Mouse (Mus musculus): ENCODE measurements at regions not wholly inside any gene's neighbourhood (a gene's known extent, or its start where the extent isn't known, plus 50 kb on each side); places are given as distances from the start of the nearest gene placed in this dataset.
A peak's percentile ranks its signal among the peaks of the same experiment; 100 is the strongest.

DNA sequence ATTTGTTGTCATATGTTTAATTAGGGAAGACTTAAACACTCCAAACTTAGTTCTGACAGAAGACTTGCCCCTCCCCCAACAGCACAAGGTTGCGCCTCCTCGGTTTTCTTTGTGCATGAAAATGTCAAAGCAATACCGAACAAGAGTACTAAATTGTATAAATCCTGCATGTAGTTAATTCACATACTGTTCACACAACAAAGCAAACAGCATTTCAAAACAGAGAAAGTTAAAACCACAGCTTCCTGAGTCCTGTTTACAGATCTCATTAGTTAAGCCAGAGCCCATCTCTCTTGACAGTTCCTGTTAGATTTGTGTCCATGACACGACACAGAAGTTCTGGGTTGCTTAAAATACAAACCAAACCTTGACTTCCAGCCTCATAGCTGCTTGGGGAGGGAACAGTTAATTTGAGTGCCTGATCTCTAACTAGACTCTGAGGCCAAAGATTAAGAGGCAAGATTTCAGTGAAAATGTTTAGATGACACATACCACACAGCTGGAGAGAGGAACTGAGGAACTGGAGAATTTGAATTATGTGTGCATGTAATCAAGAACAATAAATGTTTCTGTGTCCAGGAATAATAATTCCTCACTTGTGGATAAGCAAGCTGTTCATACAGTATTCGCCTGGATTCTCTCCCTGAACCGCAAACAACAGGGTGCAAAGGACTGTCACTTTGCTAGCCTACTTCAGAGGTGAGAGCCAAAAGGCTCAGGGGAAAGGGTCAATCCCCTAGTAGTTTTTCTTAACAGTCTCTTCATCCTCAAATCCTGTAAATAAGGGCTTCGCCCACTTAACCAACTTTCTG lies 113.3 kb upstream of the Tbl1xr1 start:
- no peak for DNase-seq (ENCODE audit: low spot score in 2 of 2)

DNA sequence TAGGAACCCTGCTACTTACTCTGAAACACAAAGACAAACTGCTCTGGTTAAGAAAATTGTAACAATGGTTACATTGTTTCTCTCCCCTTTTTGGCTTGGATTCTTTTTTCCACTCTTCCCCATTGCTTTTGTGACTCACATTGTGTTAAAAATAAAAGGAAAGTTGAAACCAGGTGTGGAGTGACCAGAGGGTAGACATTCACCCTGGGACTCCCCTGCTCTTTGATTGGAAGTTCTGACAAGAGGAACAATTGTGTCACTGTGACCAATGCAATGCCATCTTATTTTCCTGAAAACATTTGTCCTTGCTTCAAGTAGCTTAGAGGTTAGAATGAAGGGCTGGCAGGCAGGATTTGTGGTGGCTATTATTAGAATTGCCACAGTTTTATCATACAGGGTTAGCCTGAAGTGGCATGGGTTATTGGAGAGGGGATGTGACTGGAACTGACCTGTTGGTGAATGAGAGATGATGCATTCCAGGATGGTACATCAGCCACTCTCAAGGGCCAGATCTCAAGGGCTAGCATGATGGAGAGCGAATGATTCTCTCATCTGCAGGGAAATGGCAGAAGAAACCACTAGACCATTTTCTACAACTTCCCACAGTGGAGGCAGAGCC lies 112.6 kb upstream of the Tbl1xr1 start:
- DNase-seq (ENCODE audit: low spot score in 2 of 2): no peak

DNA sequence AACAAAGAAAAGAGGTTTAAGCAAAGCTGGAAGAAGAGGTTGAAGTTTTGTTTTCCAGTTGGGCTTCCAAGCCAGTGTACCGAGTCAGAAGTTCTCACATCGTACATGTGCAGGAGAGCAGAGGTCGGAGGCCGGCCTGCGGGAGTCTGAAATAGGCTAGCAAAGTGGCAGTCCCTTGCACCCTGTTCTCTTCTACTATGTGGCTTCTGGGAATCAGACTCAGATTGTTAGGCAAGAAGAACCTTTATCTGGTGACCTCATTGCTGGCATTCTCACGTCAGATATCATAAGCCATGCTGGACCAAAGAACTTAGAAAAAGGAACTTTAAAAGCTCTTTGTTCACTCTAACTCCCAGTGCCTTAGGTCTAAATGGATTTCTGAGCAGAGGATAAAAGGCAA lies 112.0 kb upstream of the Tbl1xr1 start:
- no peak for DNase-seq (ENCODE audit: low spot score in 2 of 2)

DNA sequence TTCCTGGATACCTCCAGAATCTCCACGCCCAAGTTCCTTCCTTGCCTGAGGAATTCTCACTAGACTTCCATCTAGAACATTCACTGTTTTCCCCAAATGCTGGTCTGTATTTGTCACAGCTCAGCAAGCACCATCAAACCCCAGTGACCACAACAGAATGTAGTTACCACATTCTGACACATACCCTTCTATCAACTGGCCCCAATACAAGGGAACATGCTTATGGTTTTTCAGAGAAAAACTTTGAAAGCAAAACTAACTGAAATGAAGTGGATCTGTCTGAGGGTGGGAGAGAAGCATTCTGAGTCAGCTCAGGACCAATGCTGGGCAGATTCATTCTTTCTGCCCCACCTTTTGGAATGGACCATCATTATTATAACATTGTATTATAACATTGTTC lies 110.9 kb upstream of the Tbl1xr1 start:
- DNase-seq (ENCODE audit: low spot score in 2 of 2): no peak

DNA sequence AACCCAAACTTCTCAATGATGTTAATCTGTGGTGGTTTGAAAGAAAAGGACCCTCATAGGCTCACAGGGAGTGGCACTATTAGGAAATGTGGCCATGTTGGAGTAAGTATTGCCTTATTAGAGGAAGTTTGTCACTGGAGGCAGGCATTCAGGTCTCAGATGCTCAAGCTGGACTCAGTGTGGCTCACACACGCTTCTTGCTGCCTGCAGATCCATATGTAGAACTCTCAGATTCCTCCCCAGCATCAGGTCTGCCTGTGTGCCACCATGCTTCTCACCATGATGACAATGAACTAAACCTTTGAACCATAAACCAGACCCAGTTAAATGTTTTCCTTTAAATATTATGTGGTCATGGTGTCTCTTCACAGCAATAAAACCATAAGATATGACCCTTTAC lies 104.7 kb upstream of the Tbl1xr1 start:
- DNase-seq (ENCODE audit: low spot score in 2 of 2): no peak

DNA sequence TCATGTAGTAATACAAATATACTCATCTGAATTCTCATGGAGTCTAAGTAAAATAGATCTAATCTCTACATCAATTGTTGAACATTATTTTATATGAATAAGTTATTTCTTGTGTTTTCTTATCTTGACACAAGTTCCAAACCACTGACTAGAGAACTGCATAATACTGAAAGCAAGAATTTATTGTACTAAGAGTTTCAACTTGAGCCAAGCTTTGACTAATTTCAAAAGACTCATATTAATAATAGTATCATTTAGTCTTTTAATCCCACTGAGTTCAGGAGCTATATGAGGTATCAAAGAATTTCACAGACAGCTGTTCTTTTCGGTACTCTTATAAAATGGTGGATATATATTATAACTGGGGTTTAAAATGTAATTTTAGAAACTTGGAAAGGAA lies 103.3 kb upstream of the Tbl1xr1 start:
- no peak for DNase-seq (ENCODE audit: low spot score in 2 of 2)

DNA sequence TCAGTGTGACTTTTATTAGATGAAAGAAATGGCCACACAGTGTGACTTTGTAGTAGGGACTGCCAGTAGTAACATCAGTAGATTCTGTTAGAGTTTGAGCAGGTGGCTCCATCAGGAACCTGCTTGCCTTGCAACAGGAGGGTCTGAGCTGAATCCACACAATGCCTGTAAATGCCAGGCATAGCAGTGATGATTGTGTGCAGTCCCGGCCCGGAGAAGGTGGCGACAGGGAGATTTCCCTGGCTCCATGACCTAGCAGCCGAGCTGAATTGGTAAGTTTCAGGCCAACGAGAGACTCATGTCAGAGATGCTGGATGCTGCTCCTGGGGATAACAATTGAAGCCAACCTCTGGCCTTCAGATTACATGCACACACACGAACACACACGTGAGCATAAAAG lies 102.8 kb upstream of the Tbl1xr1 start:
- DNase-seq (ENCODE audit: low spot score in 2 of 2): no peak

DNA sequence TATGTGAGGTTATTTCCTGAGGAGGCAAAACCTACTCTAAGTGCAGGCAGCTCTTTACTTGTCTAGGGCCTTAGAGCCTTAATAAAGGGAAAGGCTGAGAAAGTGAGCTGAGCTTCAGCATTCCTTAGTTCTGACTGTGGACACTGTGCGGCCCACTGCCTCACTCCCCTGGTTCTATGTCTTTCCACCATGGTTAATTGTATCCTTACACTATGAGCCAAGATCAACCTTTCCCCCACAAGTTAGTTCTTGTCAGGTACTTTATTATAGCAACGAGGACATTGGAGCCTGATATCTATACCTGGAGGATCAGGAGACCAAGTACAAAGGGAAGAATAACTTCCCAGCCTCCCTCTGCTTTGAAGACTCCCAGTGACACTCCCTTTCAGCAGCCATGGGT lies 101.7 kb upstream of the Tbl1xr1 start:
- no peak for DNase-seq (ENCODE audit: low spot score in 2 of 2)

DNA sequence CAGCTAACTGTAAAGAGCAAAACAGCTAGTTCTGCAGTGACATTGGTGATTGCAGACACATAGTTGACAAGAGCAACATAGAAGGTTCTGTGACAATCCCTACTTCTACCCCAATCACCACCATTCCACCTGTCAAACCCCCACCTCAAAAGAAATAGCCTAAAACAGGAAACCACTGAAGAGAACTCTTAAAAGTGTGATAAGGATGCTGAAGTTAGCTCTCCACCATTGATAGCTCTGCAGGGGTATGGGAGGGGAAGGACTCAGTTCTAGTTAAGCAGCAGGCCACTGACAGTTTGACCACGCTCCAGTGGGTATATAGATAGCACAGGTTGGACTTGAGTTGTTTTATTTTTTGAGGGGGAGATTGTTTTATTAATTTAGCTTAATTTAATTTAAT lies 98.7 kb upstream of the Tbl1xr1 start:
- no peak for DNase-seq (ENCODE audit: low spot score in 2 of 2)

DNA sequence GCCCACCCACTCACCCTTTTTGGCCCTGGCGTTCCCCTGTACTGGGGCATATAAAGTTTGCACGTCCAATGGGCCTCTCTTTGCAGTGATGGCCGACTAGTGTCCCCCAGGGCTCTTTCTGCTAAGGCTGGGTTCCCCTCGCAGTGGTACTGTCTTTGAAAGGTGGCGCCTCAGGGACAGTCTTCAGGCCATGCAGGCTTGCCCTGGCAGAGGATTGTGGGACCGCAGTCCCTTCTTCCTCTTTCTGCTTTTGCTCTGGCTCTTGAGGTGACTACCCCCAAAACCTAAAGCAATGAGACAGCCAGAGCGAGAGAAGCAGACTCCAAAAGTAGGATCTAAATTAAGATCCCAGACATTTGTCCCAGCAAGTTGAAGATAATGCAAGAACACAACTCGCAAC lies 93.5 kb upstream of the Tbl1xr1 start:
- DNase-seq (ENCODE audit: low spot score in 2 of 2): no peak

DNA sequence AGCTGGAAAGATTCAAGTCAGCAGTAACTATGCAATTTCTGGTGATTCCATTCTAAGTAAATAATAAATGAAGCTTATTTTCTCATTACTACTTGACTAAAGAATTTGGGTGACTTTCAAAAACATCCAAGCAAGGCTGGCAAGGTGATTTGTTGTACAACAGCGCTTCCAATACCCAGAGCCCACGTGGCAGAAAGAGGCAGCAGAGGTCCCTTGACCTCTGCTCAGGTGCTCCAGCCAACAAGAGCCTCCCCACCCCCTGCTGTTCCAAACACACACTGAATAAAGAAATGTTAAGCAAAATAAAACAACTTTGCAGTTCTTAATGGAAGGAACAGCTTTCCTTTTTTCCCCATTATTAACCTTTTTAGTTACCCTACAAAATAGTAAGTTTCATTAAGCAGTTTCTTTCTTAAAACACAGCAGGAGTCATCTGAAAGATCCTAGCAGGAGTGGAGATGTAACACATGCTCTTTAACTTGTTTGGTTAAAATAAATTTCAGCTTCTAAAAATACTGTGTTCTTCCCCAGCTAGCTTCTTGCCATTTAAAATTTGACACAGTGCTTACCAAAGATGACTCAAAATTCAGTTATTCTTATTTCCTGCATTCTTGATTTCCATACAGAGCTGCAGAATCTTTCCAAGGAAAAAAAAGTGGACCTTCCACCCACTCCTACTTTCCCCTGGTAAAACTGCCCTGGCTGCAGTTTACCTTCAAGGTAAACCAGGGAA lies 92.3 kb upstream of the Tbl1xr1 start:
- no peak for DNase-seq (ENCODE audit: low spot score in 2 of 2)

DNA sequence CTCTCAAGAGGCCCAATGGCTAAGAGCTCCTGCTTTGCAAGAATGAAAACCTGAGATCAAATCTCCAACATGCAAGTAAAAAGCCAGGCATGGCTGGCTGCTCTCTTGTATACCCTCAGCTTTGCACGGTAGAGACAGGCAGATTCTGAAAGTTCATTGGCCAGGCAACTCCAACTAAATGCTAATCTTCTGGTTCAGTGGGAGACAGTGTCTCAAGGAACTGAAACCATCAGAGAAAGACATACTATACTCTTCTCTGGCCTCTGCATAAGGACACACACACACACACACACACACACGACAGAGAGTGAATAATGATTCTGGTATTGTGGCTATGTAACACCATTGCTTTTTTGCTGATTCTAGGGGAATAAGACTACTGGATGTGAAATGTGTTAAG lies 91.6 kb upstream of the Tbl1xr1 start:
- DNase-seq (ENCODE audit: low spot score in 2 of 2): no peak

DNA sequence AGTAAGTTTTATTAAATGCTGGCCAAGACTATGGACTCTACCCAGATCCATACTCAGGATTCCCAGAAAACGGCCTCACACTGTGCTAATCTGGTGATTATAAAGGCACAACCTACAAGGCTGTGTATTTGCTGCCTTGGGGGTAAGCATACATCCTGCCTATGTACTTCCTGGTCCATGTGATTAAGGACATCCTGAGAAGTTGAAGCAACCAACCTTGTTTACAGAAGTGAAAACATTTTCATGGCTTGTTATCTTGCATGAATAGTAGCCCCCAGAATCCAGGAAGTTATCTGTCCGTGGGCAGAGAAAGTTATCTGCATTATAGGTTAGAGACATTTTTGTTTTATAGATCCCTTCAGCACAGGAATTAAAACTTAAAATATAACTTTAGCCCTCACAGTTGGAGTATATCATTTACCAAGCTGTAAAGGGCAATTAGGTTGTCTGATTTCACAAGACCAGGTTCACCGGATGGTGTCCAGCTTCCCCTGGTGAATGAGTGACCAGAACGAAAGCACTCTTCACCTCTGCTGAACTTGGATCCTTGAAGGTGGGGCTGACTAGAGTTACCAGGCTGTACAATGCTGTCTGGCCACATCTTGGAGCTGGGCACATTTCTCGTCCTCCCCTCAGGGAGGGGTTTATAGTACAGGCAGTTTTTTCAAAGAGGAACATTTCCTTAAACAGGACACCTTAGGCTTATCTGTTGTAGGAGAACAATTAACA lies 90.1 kb upstream of the Tbl1xr1 start:
- no peak for DNase-seq (ENCODE audit: low spot score in 2 of 2)

DNA sequence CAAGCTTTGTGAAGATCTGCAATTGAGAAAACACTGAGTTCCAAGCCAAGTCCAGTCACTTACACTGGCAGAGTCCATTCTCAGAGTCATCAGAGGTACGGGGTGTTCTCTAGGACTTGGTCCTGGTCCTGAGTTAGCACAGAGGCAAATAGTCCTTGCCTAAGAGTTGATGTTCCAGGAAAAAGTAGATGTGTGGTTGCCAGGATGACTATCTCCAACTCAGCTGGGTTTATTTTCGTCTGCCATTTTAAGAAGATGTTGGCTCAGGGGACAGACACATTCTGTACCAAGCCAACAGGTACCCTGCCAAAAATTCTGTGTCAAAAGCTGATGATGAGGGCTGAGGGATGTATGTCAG lies 89.6 kb upstream of the Tbl1xr1 start:
- DNase-seq (ENCODE audit: low spot score in 2 of 2): no peak

DNA sequence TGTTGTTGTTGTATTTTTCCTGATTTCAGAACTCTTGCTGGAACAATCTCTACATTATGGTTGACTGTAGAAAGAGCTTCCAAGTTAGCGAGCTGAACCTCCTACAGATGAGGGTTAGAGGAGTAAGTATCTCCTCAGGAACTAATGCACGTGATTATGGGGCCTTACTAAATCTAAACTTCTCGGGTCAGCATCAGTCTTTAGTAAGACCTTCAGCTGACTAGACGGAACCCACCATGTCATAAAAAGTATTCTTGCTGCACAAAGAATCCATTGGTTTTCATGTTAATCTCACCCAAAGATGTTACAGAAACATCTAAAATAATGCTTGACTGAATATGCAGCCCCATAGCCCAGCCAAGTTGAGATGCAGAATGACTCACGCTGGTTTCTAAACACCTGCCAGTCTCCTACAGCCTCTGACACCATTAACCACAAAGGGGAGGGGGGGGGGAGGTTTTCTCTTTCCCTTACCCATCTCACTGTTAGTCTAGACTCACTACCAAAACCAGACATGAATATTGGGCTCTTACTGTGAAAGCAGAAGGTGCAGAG lies 88.9 kb upstream of the Tbl1xr1 start:
- DNase-seq (ENCODE audit: low spot score in 2 of 2): peak; percentile 33 to 40

DNA sequence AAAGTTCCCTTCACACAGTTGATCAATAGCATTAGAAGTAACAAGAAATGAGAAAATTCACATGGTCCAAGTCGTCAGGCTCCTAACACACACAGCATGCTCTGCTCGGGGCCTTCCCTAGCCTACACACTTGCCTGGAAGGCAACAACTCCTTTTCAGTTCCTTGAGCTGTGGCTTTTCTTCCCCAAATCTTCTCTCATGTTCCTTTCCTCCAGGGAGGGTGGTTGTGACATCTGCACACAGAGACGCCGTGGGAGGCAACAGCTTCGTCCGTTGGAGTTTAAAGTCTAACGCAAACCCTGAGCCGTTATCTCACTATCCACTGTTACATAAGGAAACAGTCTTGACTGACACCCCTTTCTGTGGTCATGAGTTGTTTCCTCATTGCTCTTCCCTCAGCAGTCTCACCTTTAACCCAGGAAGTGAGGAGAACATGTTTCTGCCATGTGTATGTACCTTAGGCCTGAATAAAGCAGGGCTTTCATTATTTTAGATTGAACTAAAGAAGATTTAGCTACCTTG lies 88.4 kb upstream of the Tbl1xr1 start:
- peak; percentile 41 to 44 for DNase-seq (ENCODE audit: low spot score in 2 of 2)

DNA sequence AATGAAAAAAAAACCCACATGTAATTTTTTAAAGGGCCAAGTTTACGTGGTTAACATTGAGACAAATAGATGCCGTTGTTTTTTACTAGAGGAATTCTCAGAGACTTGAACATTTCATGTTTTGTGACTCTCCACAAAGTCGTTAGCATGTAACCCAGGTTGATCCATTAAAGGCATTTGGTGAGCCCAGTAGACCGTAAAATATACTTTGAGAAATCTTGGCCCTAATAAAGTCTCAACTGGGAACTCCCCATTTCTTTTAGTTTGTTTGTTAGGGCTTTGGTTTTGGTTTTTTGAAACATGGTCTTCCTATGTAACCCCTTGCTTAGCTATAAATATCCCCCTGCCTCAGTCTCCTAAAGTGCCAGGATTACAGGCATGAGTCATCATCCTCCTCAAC lies 85.9 kb upstream of the Tbl1xr1 start:
- no peak for DNase-seq (ENCODE audit: low spot score in 2 of 2)

DNA sequence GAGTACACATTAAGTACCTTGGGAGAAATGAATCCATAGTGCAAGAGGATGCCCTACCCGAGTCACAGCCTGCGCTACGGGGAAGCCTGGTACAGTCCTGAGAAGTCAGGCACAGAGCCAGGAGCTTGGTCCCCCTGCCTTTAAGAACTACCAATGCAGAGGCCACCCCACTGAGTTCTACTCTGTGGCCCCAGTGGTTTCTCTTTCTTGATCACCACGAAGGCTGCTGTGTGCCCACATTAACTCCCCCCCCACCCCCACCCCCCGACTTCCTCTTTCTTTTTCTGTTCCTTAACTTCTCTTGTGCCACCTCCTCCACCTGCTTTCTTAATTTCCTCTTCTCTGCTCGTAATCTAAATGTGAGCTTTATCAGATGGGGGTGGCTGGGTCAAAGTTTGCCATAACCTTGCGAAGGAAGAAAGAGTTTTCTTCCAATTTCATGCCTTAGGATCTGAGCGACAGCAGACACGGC lies 84.7 kb upstream of the Tbl1xr1 start:
- peak; percentile 37 to 42 for DNase-seq (ENCODE audit: low spot score in 2 of 2)

DNA sequence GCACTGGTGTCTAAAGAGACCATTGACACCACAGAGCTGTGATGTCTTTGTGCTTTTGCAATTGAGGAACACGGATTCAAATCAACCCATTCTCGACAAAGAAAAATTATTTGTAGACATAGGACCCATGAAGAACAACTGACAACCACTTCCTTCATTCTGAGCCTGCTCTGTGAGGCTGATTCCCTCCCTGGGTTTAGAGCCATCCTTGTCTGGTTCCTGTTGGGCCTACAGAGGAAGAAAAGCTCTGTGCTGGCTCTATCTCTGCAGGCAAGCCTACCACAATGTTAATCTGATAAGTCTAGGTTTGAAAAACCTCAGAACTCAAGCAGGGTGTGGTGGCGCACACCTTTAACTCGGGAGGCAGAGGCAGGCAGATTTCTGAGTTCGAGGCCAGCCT lies 84.2 kb upstream of the Tbl1xr1 start:
- DNase-seq (ENCODE audit: low spot score in 2 of 2): no peak

DNA sequence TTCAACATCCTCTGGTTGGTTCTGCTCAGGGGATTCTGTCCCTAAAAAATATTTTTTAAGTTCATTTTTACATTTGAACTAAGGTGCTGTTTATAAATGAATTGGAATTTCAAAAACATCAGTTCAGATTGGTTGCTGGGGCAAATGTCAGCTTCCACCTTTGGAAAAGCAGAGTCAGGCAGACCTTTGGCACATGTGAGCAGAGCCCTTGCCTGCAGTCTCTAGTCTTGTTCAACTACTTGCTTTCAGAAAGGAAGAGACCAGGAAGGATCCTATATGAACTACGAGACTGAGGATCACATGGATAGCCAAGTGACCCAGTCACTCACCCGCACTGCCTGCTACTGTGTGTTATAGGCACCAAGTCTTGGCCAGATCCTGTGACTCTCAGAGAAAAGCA lies 82.5 kb upstream of the Tbl1xr1 start:
- DNase-seq (ENCODE audit: low spot score in 2 of 2): no peak

DNA sequence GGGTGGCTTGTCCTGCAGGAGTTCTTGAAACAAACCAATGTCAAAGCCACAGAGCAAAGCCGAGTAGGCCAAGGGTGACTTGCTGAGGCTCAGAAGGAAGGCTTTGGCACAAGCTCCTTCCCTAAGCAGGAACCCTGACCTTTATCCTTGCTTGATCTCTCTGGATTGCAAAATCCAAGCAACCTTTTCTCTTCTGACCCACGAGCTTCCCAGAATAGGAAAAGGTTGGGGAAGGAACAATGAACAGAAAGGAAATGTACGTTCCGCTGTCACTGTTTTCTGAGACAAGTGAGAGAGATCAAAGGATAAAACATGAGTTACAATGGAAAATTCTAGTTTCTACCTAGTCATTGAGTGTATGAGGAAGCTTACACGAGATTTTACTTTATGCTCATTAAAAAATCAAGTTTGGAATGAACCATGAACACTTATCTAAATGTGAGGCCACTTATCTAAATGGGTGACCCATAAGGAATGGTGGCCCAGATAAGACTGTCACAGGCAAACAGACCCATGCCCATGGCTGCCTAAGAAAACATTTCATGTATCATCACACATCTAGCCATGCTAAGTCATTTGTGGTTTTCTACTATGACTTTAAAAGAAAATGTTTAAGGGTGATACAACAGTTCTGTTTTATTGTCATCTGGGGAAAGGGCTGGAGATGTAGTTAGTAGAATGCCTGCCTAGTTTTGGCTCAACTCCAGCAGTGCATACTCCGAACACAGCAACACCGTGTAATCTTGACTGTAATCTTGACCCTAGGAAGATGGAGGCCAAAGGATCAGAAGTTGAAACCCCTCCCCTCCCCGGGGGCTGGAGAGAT lies 80.7 kb upstream of the Tbl1xr1 start:
- DNase-seq (ENCODE audit: low spot score in 2 of 2): no peak
